Mouse (Mus musculus) cortical plate, adult 2 months (tissue): Measurements from ENCODE around the gene Lrrc41. TPM values are rescaled to one million over a fixed set of nuclear protein-coding genes. Genes with fewer than 3 reads are reported as not detected.

ENCODE experiments used
- H3K27ac ChIP-seq: fragments of 200-500 bp; 2 replicates; pipeline ENCODE4 v1.5.1; 2012; ENCODE audit warnings: low read length, control low read depth, inconsistent platforms; ENCODE audit not compliant: insufficient read depth
- H3K4me1 ChIP-seq: fragments of 200-500 bp; 2 replicates; pipeline ENCODE4 v1.6.1; 2011; ENCODE audit warnings: low read length; ENCODE audit not compliant: control insufficient read depth, insufficient read depth
- H3K4me3 ChIP-seq: fragments of 200-500 bp; 2 replicates; pipeline ENCODE4 v1.5.1; 2011; ENCODE audit warnings: mild to moderate bottlenecking, low read length, control low read depth; ENCODE audit not compliant: insufficient read depth
- CTCF ChIP-seq: fragments of 200-500 bp; IDR thresholded peaks from 2 replicates; pipeline ENCODE4 v1.5.1; 2011; ENCODE audit warnings: mild to moderate bottlenecking, control low read depth, low read length; ENCODE audit not compliant: insufficient read depth; ENCODE audit errors: extremely low read depth
- POLR2A ChIP-seq: fragments of 200-500 bp; IDR thresholded peaks from 2 replicates; pipeline ENCODE4 v1.6.1; 2011; ENCODE audit warnings: mild to moderate bottlenecking, low read length, control low read depth; ENCODE audit not compliant: insufficient read depth; ENCODE audit errors: extremely low read depth
- polyA plus RNA-seq: library from polyadenylated mRNA; depleted of rRNA; stranded (reverse); fragments of >200 nt; gene quantifications from 2 replicates; pipeline ENCODE4 v1.2.3, GENCODE M21; 2012

Lrrc41 gene
- polyA plus RNA-seq, 1 experiment: 32.3 TPM

DNA sequence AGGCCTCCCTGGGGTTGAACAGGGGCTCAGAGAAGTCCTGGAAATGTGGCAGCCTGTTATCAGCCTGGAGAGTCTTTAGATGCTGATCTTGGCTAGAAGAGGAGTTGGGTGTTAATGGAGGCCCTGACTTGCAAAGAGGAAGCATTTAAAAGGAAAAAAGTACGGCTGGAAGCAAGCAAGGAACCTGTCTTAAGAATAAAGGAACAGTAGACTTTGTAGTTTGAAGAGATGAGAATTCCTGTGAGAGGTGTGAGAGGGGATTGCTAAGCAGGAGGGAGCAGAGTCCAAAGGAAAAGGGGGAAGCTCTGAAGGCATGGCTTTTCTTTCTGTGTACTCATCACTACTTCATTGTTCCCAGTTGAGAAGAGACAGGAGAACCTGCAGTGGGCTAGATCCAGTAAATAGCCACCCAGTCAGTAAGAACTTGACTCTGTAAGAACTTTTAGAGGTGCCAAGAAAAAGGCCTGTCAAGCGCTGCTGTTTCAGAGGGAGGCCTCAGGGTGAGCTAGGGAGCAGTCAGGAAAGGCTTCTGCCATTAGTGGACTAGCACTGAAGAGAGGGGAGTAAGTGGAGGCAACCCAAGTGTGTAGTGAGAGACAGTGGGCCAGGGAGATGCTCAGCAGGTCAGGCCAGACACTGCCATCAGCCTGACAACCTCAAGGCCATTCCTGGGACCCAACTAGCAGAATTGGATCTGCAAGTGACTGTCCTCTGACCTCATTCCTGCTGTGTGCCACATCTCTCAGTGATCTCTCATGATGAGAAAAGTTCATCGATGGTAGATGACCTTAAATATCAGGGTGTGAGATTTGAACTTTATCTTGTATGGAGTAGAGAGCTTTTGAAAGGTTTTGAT, 2.4 kb downstream of the Lrrc41 start:
- no peak for TF ChIP-seq POLR2A
- no peak for TF ChIP-seq CTCF
- Histone ChIP-seq H3K4me3 (peak overlapping the region; percentile 59; the same call in 1 of the 2 replicates), H3K4me1 (peaks cover 6% of the 10 kb centered on the region), H3K27ac (0 out of 2 replicates have a peak overlapping the region, but pooled peaks have one; percentile 2)

DNA sequence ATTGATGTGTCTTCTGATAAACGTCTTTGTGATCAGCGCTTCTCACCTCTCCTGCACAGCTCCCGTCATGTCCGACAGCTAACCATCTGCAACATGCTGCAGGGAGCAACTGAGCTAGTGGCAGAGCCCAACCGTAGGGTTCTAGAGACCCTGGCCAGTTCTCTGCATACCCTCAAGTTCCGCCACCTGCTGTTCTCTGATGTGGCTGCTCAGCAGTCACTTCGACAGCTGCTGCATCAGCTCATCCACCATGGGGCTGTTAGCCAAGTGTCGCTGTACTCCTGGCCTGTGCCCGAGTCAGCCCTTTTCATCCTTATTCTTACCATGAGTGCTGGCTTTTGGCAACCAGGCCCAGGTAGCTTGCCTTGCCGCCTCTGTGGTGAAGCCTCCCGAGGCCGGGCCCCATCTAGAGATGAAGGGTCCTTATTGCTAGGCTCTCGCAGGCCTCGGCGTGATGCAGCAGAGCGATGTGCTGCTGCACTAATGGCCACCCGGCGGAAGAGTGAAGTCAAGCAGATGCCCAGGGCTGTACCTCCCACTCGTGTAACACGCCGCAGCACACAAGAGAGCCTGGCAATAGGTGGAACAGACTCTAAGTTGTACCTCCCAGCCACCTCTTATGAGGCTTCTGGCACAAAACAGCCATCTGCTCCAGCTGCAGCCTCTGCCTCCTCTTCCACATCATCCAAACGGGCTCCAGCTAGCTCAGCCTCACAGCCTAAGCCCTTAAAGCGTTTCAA, 13.6 kb downstream of the Lrrc41 start:
- TF ChIP-seq CTCF (no peak), POLR2A (no peak)
- Histone ChIP-seq H3K27ac (no peak overlapping the region), H3K4me1 (0 out of 2 replicates have a peak, but pooled peaks cover 1% of the 10 kb centered on the region)

DNA sequence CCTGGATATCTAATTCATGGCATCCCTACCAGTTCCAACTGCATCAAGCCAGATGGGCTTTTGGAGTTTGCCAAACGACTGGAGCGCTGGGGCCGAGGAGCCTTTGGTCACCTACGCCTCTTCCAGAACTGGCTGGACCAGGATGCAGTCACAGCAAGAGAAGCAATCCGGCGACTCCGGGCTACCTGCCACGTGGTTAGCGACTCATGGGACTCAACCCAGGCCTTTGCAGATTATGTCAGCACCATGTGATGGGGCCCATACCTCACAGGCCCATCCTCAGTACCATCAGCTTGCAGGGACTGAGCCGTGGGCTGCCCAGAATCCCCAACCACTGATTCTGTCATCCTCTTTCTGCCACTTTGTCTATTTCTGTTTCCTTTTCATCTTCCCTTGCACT, 21.2 kb downstream of the Lrrc41 start:
- Histone ChIP-seq H3K4me1 (peaks cover 3% of the 10 kb centered on the region; the same call in 1 of the 2 replicates), H3K27ac (no peak overlapping the region), H3K4me3 (no peak overlapping the region)
- TF ChIP-seq CTCF: no peak
- TF ChIP-seq POLR2A: no peak

More for the DNA sequence above, 13.6 kb downstream of the Lrrc41 start:
- H3K4me3 ChIP-seq: no peak overlapping the region

DNA sequence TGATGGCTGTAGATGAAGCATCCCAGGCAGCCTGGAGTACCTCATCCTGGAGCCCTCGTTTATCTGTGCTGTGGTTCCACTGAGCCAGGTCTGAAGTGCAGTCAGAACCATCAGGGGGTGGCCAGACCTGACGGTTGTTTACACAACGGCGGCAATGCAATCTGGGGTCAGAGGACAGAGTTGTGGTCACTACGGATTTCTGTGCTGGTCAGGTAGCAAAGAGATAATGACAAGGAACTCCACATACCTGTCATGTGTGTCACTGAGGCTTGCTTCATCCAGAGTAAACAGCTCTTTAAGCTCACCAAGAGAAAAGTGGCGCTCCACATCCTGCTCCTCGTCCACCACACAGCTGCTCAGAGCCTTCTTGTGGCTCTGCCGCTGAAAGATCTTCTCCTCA, 22.1 kb downstream of the Lrrc41 start:
- Histone ChIP-seq H3K27ac (no peak overlapping the region), H3K4me1 (peaks cover 3% of the 10 kb centered on the region; the same call in 1 of the 2 replicates), H3K4me3 (no peak overlapping the region)
- TF ChIP-seq POLR2A (no peak), CTCF (no peak)

DNA sequence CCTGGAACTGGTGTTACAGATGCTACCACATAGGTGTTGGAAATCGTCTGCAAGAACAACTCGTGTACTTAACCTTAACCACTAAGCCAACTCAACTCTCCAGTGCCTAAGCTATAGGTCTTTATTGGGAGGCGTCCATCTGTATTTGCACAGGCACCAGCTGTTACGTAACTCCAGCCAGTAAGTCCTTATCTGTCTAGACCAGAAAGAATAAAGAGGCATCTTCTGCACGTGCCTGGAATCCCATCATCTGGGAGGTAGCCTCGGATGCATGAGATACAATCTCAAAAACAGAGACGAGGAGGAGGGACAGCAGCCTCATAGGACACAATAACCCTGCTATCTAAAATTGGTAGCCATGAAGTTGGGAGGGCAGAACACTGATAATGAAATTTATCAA, 25.9 kb downstream of the Lrrc41 start:
- no peaks in the 10 kb centered on the region for H3K4me1 ChIP-seq
- TF ChIP-seq POLR2A (no peak), CTCF (no peak)
- no peak overlapping the region for H3K27ac ChIP-seq

DNA sequence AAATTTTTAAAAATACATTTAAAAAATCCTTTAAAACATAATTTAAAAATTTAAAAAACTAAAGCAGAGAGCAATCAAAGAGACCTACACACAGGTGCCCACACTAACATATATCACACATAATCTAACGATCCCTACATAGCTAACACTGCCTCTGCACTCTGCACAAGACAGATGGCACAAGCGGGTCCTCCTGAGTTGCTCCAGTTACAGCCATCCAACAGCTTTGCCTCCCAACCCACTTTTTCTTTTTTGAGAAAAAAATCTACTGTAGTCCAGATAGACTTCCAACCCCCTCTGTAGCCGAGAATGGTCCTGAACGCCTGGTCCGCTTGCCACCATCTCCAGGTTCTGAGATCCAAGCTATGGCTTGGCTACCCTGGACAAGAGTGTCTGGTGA, 30.2 kb downstream of the Lrrc41 start:
- no peak overlapping the region; the same call in 1 of the 2 replicates for H3K27ac ChIP-seq
- TF ChIP-seq POLR2A: no peak
- TF ChIP-seq CTCF: no peak

More for the DNA sequence above, 25.9 kb downstream of the Lrrc41 start:
- no peak overlapping the region for H3K4me3 ChIP-seq

DNA sequence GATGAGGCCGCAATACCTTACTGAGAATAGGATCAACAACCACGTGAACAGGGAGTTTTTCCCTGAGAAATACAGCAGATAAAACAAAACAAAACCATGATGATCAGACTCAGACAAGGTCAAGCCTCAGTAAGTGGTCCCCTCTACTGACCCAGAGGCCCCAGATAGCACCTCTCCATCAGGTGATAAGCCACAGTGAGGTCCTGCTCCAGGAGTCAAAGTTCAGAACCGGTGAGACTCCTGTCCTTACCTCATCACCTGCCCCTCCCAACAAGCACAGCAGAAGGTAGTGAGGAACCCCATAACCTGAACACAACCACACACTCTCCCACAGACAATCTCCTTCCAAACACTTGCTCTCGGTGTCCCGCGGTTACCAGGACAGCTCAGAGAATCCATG, 35.6 kb downstream of the Lrrc41 start:
- no peak overlapping the region for H3K27ac ChIP-seq
- TF ChIP-seq CTCF (no peak), POLR2A (no peak)
- no peaks in the 10 kb centered on the region for H3K4me1 ChIP-seq
- no peak overlapping the region for H3K4me3 ChIP-seq

More for the DNA sequence above, 30.2 kb downstream of the Lrrc41 start:
- Histone ChIP-seq H3K4me1 (no peaks in the 10 kb centered on the region), H3K4me3 (no peak overlapping the region)

DNA sequence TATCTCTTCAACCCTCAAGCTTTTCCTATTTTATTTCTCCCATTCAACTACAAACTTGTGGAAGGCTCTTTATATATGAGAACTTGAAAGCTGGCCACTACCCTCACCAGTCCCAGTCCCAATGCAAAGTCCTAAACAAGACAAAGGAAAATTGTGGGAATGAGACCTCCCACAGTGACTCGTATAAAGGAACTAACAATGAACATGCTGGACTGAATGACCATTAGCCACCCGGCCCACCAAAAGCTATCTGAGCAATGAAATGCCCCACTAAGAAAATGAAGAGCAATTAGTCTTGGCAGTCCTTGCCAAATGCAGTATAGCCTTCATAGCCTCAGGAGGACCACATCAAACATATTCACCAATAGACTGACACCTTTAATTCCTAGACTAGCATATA, 36.4 kb downstream of the Lrrc41 start:
- H3K27ac ChIP-seq: no peak overlapping the region
- TF ChIP-seq POLR2A: no peak
- TF ChIP-seq CTCF: no peak
- no peak overlapping the region for H3K4me3 ChIP-seq
- H3K4me1 ChIP-seq: no peaks in the 10 kb centered on the region

DNA sequence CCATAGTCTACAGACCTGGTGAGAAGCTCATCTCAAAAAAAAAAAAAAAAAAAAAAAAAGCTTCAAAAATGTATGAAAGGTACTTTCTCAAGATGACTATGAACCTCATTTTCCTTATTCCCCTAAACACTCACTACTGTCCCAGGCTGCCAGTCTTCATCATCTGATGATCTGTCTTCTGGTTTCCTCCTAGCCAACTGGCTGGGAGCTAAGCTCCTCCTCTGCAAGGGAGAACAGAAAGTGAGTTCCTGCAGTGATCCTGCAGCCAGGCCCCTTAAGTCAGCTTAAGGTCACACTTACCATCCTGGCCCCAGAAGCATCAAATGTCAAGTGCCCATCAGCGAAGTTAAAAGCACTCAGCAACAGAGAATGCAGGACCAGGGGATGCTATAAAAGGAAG, 47.7 kb downstream of the Lrrc41 start:
- H3K4me3 ChIP-seq: no peak overlapping the region
- no peaks in the 10 kb centered on the region for H3K4me1 ChIP-seq
- TF ChIP-seq CTCF: no peak
- TF ChIP-seq POLR2A: no peak
- H3K27ac ChIP-seq: no peak overlapping the region
